Mouse (Mus musculus): Measurements from ENCODE around the gene Tjp1. TPM values are rescaled to one million over a fixed set of nuclear protein-coding genes. Genes with fewer than 3 reads are reported as not detected.

Gene Tjp1
- polyA plus RNA-seq, 1 experiment from 2014 or later: 30.3 TPM

DNA sequence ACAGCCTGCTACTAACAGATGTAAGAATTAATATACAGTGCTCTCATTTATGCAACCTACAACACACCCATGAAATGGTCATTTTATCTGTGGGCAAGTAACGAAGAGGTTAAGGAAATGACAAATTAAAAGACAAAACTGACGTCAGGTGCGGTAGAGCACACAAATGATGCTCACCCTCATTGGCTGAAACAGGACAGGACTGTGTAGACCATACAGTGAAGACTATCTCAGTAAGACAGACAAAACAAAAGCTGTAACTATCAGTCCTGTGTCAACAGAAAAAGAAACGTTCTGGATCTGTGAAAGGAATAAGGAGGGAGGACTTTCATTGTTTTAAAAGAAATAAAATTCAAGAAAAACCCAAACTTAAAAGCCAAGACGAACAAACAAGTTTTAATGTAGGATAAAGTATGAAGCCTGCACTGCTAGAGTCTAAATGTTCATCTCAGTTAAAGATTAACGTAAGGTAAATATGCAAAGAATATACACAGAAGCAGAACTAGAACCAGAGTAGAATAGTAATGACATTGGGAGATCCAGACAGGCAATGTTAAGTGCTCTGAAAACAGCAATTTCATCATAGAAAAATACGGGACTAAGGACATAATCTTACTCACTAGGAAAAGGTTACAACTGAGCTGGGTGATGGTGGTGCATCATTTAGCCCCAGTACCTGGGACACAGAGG is 189.9 kb downstream of the Tjp1 start:
- WGBS: 93% methylated on average over 7 of the region's 7 CpGs
- H3K4me3 ChIP-seq (ENCODE audit: low read depth, low read length): no peak overlapping the region

GRCm38 (mm10) chr7:65333081-65333760 is 194.4 kb downstream of the Tjp1 start:
- Histone ChIP-seq H3K27ac (ENCODE audit: low read depth, low read length) (no peak overlapping the region), H3K36me3 (ENCODE audit: control insufficient read depth, insufficient read depth, low read length) (peaks cover 6% of the 10 kb centered on the region; the same call in 1 of the 2 replicates), H3K4me3 (ENCODE audit: low read depth, low read length) (no peak overlapping the region), H3K4me2 (ENCODE audit: low read depth, low read length, severe bottlenecking) (no peak overlapping the region), H3K9me3 (ENCODE audit: control insufficient read depth, low read length) (no peaks in the 10 kb centered on the region), H3K27me3 (ENCODE audit: control insufficient read depth, insufficient read depth, low read length) (no peaks in the 10 kb centered on the region), H3K4me1 (replicated peaks; ENCODE audit: control insufficient read depth, insufficient read depth, low read length) (no peaks in the 10 kb centered on the region), H3K9ac (ENCODE audit: low read length) (no peak overlapping the region)
- 90% methylated on average over 2 of the region's 2 CpGs for WGBS
- ATAC-seq (replicated peaks; ENCODE audit: low FRiP score): no peak
- no peak for DNase-seq (ENCODE audit: low spot score)

More for the DNA sequence above, 189.9 kb downstream of the Tjp1 start:
- no peak overlapping the region for H3K27ac ChIP-seq (ENCODE audit: low read depth, low read length)
- H3K4me1 ChIP-seq (replicated peaks; ENCODE audit: control insufficient read depth, insufficient read depth, low read length): no peaks in the 10 kb centered on the region
- no peak overlapping the region for H3K9ac ChIP-seq (ENCODE audit: low read length)
- H3K9me3 ChIP-seq (ENCODE audit: control insufficient read depth, low read length): no peaks in the 10 kb centered on the region
- H3K4me2 ChIP-seq (ENCODE audit: low read depth, low read length, severe bottlenecking): no peak overlapping the region
- peaks cover 2% of the 10 kb centered on the region; the same call in 1 of the 2 replicates for H3K36me3 ChIP-seq (ENCODE audit: control insufficient read depth, insufficient read depth, low read length)
- no peaks in the 10 kb centered on the region for H3K27me3 ChIP-seq (ENCODE audit: control insufficient read depth, insufficient read depth, low read length)
- ATAC-seq (replicated peaks; ENCODE audit: low FRiP score) (no peak), DNase-seq (ENCODE audit: low spot score) (no peak)

DNA sequence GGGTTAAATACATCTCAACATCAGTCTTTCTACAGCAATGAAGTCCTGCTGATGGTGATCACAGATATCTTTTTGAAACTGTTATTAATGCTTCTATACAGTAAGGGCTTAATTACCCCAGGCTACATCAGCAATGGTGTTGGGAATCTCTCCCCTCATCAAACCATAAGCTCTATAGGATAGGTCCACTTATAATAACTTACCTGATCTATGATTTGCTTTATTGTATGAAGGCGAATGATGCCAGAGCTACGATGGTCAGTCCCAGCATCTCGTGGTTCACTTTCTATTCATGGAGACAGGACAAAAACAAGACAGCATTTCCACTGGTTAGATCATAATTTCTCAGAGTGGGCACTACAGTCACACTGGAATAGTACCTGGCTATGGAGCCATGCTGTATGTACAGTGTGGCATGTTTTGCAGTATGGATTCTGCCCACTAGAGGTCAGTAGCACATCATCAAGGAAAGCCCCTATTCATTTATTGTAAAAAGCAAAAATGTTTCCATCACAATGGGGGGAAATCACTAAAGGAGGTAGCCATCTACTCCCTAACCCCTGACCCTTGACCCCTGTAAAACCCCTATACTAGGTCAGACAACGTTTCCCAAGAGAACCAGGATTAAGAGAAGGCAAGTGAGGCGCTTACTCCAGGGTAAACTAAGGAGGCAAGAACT is 208.4 kb downstream of the Tjp1 start:
- Histone ChIP-seq H3K27me3 (ENCODE audit: control insufficient read depth, insufficient read depth, low read length) (no peaks in the 10 kb centered on the region), H3K36me3 (ENCODE audit: control insufficient read depth, insufficient read depth, low read length) (peaks cover 3% of the 10 kb centered on the region), H3K9ac (ENCODE audit: low read length) (no peak overlapping the region), H3K9me3 (ENCODE audit: control insufficient read depth, low read length) (no peaks in the 10 kb centered on the region), H3K27ac (ENCODE audit: low read depth, low read length) (no peak overlapping the region), H3K4me1 (replicated peaks; ENCODE audit: control insufficient read depth, insufficient read depth, low read length) (no peaks in the 10 kb centered on the region), H3K4me3 (ENCODE audit: low read depth, low read length) (no peak overlapping the region), H3K4me2 (ENCODE audit: low read depth, low read length, severe bottlenecking) (no peak overlapping the region)
- ATAC-seq (replicated peaks; ENCODE audit: low FRiP score): peak; percentile 67
- peak; percentile 76 for DNase-seq (ENCODE audit: low spot score)
- WGBS: 71% methylated on average over 5 of the region's 5 CpGs

- DNase-seq (ENCODE audit: low spot score) (peak; percentile 81), ATAC-seq (replicated peaks; ENCODE audit: low FRiP score) (no peak)
- H3K4me3 ChIP-seq (ENCODE audit: low read depth, low read length): no peak overlapping the region
- 42% methylated on average over 5 of the region's 5 CpGs for WGBS
- H3K4me2 ChIP-seq (ENCODE audit: low read depth, low read length, severe bottlenecking): no peak overlapping the region
- no peak overlapping the region for H3K27ac ChIP-seq (ENCODE audit: low read depth, low read length)
- H3K9ac ChIP-seq (ENCODE audit: low read length): no peak overlapping the region
- H3K36me3 ChIP-seq (ENCODE audit: control insufficient read depth, insufficient read depth, low read length): peaks cover 11% of the 10 kb centered on the region
- H3K27me3 ChIP-seq (ENCODE audit: control insufficient read depth, insufficient read depth, low read length): no peaks in the 10 kb centered on the region
- H3K4me1 ChIP-seq (replicated peaks; ENCODE audit: control insufficient read depth, insufficient read depth, low read length): no peaks in the 10 kb centered on the region
- H3K9me3 ChIP-seq (ENCODE audit: control insufficient read depth, low read length): no peaks in the 10 kb centered on the region
Observed at GRCm38 (mm10) chr7:65317418-65317817, 210.2 kb downstream of the Tjp1 start.

DNA sequence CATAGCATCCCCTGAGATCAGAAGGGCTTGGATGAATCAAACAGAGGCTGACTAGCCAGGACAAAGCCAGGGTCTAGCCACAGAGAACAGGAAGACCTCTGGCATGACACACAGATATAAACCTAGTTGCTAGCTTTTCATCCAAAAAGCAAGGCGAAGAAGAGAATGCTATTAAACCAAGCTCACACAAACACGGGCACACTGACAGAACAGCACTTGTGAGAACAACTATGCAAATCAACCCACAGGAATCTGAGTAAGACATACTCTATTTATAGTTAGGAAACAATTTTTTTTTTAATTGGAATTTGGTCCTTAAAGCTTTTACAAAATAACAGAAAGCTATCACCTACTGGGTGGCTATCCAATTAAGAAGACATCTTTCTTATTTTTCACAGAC is 212.4 kb downstream of the Tjp1 start:
- WGBS: 85% methylated on average over 2 of the region's 2 CpGs
- Histone ChIP-seq H3K4me3 (ENCODE audit: low read depth, low read length) (no peak overlapping the region), H3K27me3 (ENCODE audit: control insufficient read depth, insufficient read depth, low read length) (no peaks in the 10 kb centered on the region), H3K4me2 (ENCODE audit: low read depth, low read length, severe bottlenecking) (no peak overlapping the region), H3K9ac (ENCODE audit: low read length) (no peak overlapping the region), H3K9me3 (ENCODE audit: control insufficient read depth, low read length) (no peaks in the 10 kb centered on the region), H3K27ac (ENCODE audit: low read depth, low read length) (no peak overlapping the region), H3K4me1 (replicated peaks; ENCODE audit: control insufficient read depth, insufficient read depth, low read length) (no peaks in the 10 kb centered on the region), H3K36me3 (ENCODE audit: control insufficient read depth, insufficient read depth, low read length) (peaks cover 11% of the 10 kb centered on the region)
- no peak for ATAC-seq (replicated peaks; ENCODE audit: low FRiP score)
- DNase-seq (ENCODE audit: low spot score): no peak

GRCm38 (mm10) chr7:65296675-65297589 is 230.6 kb downstream of the Tjp1 start:
- Histone ChIP-seq H3K4me1 (replicated peaks; ENCODE audit: control insufficient read depth, insufficient read depth, low read length) (no peaks in the 10 kb centered on the region), H3K27me3 (ENCODE audit: control insufficient read depth, insufficient read depth, low read length) (no peaks in the 10 kb centered on the region), H3K4me2 (ENCODE audit: low read depth, low read length, severe bottlenecking) (no peak overlapping the region), H3K4me3 (ENCODE audit: low read depth, low read length) (no peak overlapping the region), H3K9me3 (ENCODE audit: control insufficient read depth, low read length) (no peaks in the 10 kb centered on the region), H3K9ac (ENCODE audit: low read length) (no peak overlapping the region), H3K27ac (ENCODE audit: low read depth, low read length) (no peak overlapping the region), H3K36me3 (ENCODE audit: control insufficient read depth, insufficient read depth, low read length) (no peaks in the 10 kb centered on the region; the same call in 1 of the 2 replicates)
- WGBS: 91% methylated on average over 6 of the region's 6 CpGs
- no peak for ATAC-seq (replicated peaks; ENCODE audit: low FRiP score)
- no peak for DNase-seq (ENCODE audit: low spot score)

GRCm38 (mm10) chr7:65282886-65283285 is 244.7 kb downstream of the Tjp1 start:
- no peak overlapping the region for H3K4me3 ChIP-seq (ENCODE audit: low read depth, low read length)
- H3K9me3 ChIP-seq (ENCODE audit: control insufficient read depth, low read length): no peaks in the 10 kb centered on the region
- no peak overlapping the region for H3K4me2 ChIP-seq (ENCODE audit: low read depth, low read length, severe bottlenecking)
- H3K27ac ChIP-seq (ENCODE audit: low read depth, low read length): no peak overlapping the region
- no peak overlapping the region for H3K9ac ChIP-seq (ENCODE audit: low read length)
- no peaks in the 10 kb centered on the region for H3K27me3 ChIP-seq (ENCODE audit: control insufficient read depth, insufficient read depth, low read length)
- WGBS: 75% methylated on average over 16 of the region's 16 CpGs
- 0 out of 2 replicates have a peak, but pooled peaks cover 2% of the 10 kb centered on the region for H3K4me1 ChIP-seq (replicated peaks; ENCODE audit: control insufficient read depth, insufficient read depth, low read length)
- no peaks in the 10 kb centered on the region for H3K36me3 ChIP-seq (ENCODE audit: control insufficient read depth, insufficient read depth, low read length)
- DNase-seq (ENCODE audit: low spot score): no peak
- ATAC-seq (replicated peaks; ENCODE audit: low FRiP score): no peak

DNA sequence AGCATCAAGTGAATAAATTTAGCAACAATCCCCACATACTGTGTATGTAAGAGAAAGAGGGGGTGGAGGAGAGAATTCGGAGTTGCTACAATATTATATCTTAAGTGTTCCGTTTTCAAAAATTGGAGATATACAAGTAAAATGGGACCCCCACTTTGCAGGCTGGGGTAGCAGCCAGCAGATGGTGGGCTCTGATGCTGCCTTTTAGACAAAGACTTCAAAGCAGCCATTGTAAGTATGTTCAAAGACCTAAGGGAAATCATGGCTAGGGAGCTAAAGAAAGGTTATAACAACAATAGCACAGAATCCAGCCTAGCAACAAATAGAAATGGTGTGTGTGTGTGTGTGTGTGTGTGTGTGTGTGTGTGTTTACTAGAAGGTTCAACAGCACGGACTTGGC is 245.6 kb downstream of the Tjp1 start:
- Histone ChIP-seq H3K9ac (ENCODE audit: low read length) (no peak overlapping the region), H3K4me3 (ENCODE audit: low read depth, low read length) (no peak overlapping the region), H3K27me3 (ENCODE audit: control insufficient read depth, insufficient read depth, low read length) (no peaks in the 10 kb centered on the region), H3K4me1 (replicated peaks; ENCODE audit: control insufficient read depth, insufficient read depth, low read length) (0 out of 2 replicates have a peak, but pooled peaks cover 2% of the 10 kb centered on the region), H3K4me2 (ENCODE audit: low read depth, low read length, severe bottlenecking) (no peak overlapping the region), H3K36me3 (ENCODE audit: control insufficient read depth, insufficient read depth, low read length) (no peaks in the 10 kb centered on the region), H3K9me3 (ENCODE audit: control insufficient read depth, low read length) (no peaks in the 10 kb centered on the region), H3K27ac (ENCODE audit: low read depth, low read length) (peak overlapping the region; percentile 41)
- WGBS: 53% methylated on average over 3 of the region's 3 CpGs
- DNase-seq (ENCODE audit: low spot score) (no peak), ATAC-seq (replicated peaks; ENCODE audit: low FRiP score) (peak; percentile 52)
